Mouse (Mus musculus) midbrain, embryonic 12.5 days (tissue): ENCODE results near the gene Mettl5. TPM values are rescaled to one million over a fixed set of nuclear protein-coding genes. Genes with fewer than 3 reads are reported as not detected.

ENCODE experiments used
- ATAC-seq: fragments of 200-750 bp; cut with Nextera tagmentation; 2 replicates; pipeline ENCODE4 v1.8.0; 2017; ENCODE audit warnings: low read depth, moderate TSS enrichment, moderate library complexity; ENCODE audit not compliant: low FRiP score
- H3K27ac ChIP-seq: fragments of 300-500 bp; sonication (generic); replicated peaks from 2 replicates; pipeline ENCODE4 v1.5.1; 2016; ENCODE audit warnings: mild to moderate bottlenecking
- H3K27me3 ChIP-seq: fragments of 300-500 bp; sonication (generic); 2 replicates; pipeline ENCODE4 v1.6.1; 2016; ENCODE audit warnings: mild to moderate bottlenecking
- H3K36me3 ChIP-seq: fragments of 300-500 bp; sonication (generic); 2 replicates; pipeline ENCODE4 v1.6.1; 2016
- H3K4me1 ChIP-seq: fragments of 300-500 bp; sonication (generic); 2 replicates; pipeline ENCODE4 v1.6.1; 2016
- H3K4me2 ChIP-seq: fragments of 300-500 bp; sonication (generic); replicated peaks from 2 replicates; pipeline ENCODE4 v1.6.1; 2016; ENCODE audit warnings: mild to moderate bottlenecking, moderate library complexity
- H3K4me3 ChIP-seq: fragments of 300-500 bp; sonication (generic); 2 replicates; pipeline ENCODE4 v1.5.1; 2016; ENCODE audit warnings: mild to moderate bottlenecking
- H3K9ac ChIP-seq: fragments of 300-500 bp; sonication (generic); replicated peaks from 2 replicates; pipeline ENCODE4 v1.6.1; 2016; ENCODE audit warnings: mild to moderate bottlenecking, moderate library complexity
- H3K9me3 ChIP-seq: fragments of 300-500 bp; sonication (generic); 2 replicates; pipeline ENCODE4 v1.6.1; 2016; ENCODE audit warnings: mild to moderate bottlenecking
- WGBS: fragments of 180-500 bp; shearing (Covaris S2); methylation state at CpG from one replicate; pipeline ENCODE4 v1.1.7; 2016; 5-methylcytosine and 5-hydroxymethylcytosine counted together
- polyA plus RNA-seq: library from polyadenylated mRNA; unstranded; fragments of >200 nt; fragmentation: Nextera tagmentation; extraction: Ambion mirVana; gene quantifications from 2 replicates; pipeline ENCODE4 v1.2.1, GENCODE M21; 2016

The Mettl5 gene
- polyA plus RNA-seq, 1 experiment from 2014 or later, result 39.7 TPM

GRCm38 (mm10) chr2:69893145-69893544 lies 7.7 kb upstream of the Mettl5 start:
- Histone ChIP-seq H3K9me3 (no peaks in the 10 kb centered on the region), H3K27ac (no peak overlapping the region), H3K4me3 (no peak overlapping the region), H3K4me1 (peaks cover 2% of the 10 kb centered on the region; the same call in 1 of the 2 replicates), H3K4me2 (no peak overlapping the region), H3K36me3 (no peaks in the 10 kb centered on the region), H3K9ac (no peak overlapping the region), H3K27me3 (no peaks in the 10 kb centered on the region)
- 84% methylated on average over 1 of the region's 1 CpGs for WGBS
- ATAC-seq, result no peak

DNA sequence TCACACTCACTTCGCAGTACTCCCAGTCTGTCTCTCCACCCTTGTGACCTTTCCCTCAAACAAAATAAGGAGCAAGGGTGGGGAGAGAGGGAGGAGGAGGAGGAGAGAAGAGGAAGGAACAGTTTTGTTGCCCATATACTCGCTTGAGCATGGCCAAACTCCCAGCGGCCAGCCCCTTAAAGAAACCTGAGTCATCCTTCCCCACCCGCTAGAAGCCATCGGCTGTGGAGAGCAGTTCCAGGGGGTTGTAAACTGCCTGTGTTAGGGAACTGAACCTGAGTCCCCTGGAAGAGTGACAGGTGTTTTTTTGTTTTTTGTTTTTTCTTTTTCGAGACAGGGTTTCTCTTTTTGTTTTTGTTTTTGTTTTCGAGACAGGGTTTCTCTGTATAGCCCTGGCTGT lies 5.4 kb upstream of the Mettl5 start:
- Histone ChIP-seq H3K4me2 (no peak overlapping the region), H3K36me3 (no peaks in the 10 kb centered on the region), H3K4me3 (no peak overlapping the region), H3K9me3 (no peaks in the 10 kb centered on the region), H3K27ac (no peak overlapping the region), H3K27me3 (no peaks in the 10 kb centered on the region), H3K9ac (no peak overlapping the region), H3K4me1 (peaks cover 2% of the 10 kb centered on the region; the same call in 1 of the 2 replicates)
- WGBS, result 77% methylated on average over 7 of the region's 7 CpGs
- ATAC-seq, result no peak

GRCm38 (mm10) chr2:69888957-69889356 lies 3.5 kb upstream of the Mettl5 start:
- no peak overlapping the region for H3K27ac ChIP-seq
- 88% methylated on average over 2 of the region's 2 CpGs for WGBS
- no peaks in the 10 kb centered on the region for H3K27me3 ChIP-seq
- no peaks in the 10 kb centered on the region for H3K36me3 ChIP-seq
- no peak overlapping the region for H3K9ac ChIP-seq
- H3K4me3 ChIP-seq, result no peak overlapping the region
- no peak overlapping the region for H3K4me2 ChIP-seq
- no peak for ATAC-seq
- no peaks in the 10 kb centered on the region for H3K9me3 ChIP-seq
- H3K4me1 ChIP-seq, result peaks cover 12% of the 10 kb centered on the region

DNA sequence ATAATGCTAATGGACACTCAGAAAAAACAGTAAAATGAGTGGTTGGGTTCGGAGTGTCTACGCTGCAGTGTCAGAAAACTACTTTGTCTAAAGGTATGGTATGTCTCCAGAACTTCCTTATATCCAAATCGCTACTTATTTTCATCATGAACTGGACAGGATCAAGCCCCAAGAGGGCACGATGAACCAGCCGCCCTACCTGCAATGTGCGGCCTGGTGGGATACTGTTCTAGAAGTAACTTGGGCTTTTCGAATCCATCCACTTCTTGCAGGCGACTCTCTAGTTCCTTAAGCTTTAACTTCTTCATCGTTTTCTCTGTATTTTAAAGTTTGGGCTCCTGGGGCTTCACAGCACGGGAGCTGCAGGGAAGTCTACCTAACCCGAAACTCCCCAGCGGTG lies 365 bp downstream of the Mettl5 start:
- Histone ChIP-seq H3K27ac (no peak overlapping the region), H3K27me3 (no peaks in the 10 kb centered on the region), H3K9me3 (no peaks in the 10 kb centered on the region), H3K9ac (peak overlapping the region; percentile 79), H3K4me3 (peak overlapping the region; percentile 63), H3K36me3 (no peaks in the 10 kb centered on the region), H3K4me1 (peaks cover 12% of the 10 kb centered on the region), H3K4me2 (peak overlapping the region; percentile 70)
- WGBS, result 8% methylated on average over 12 of the region's 12 CpGs
- no peak for ATAC-seq

- Histone ChIP-seq H3K36me3 (no peaks in the 10 kb centered on the region), H3K9ac (peak overlapping the region; percentile 79; the same call in 1 of the 2 replicates), H3K27me3 (no peaks in the 10 kb centered on the region), H3K4me1 (peaks cover 12% of the 10 kb centered on the region), H3K4me2 (peak overlapping the region; percentile 70), H3K9me3 (no peaks in the 10 kb centered on the region), H3K27ac (no peak overlapping the region), H3K4me3 (peak overlapping the region; percentile 63)
- 65% methylated on average over 6 of the region's 6 CpGs for WGBS
- ATAC-seq, result no peak
Measured at GRCm38 (mm10) chr2:69884581-69884980, 834 bp downstream of the Mettl5 start.

- no peak overlapping the region for H3K27ac ChIP-seq
- no peaks in the 10 kb centered on the region for H3K9me3 ChIP-seq
- H3K4me2 ChIP-seq, result peak overlapping the region; percentile 70; the same call in 1 of the 2 replicates
- ATAC-seq, result no peak
- H3K36me3 ChIP-seq, result no peaks in the 10 kb centered on the region
- no peaks in the 10 kb centered on the region for H3K27me3 ChIP-seq
- 73% methylated on average over 2 of the region's 2 CpGs for WGBS
- peaks cover 12% of the 10 kb centered on the region for H3K4me1 ChIP-seq
- no peak overlapping the region for H3K9ac ChIP-seq
- no peak overlapping the region for H3K4me3 ChIP-seq
Measured at GRCm38 (mm10) chr2:69883990-69884391, 1.4 kb downstream of the Mettl5 start.

- no peaks in the 10 kb centered on the region for H3K27me3 ChIP-seq
- peaks cover 24% of the 10 kb centered on the region for H3K4me1 ChIP-seq
- H3K9me3 ChIP-seq, result no peaks in the 10 kb centered on the region
- 0 out of 2 replicates have a peak, but pooled peaks have one; percentile 13 for ATAC-seq
- peak overlapping the region; percentile 86 for H3K27ac ChIP-seq
- peak overlapping the region; percentile 99 for H3K9ac ChIP-seq
- 3% methylated on average over 13 of the region's 13 CpGs for WGBS
- peaks cover 24% of the 10 kb centered on the region for H3K36me3 ChIP-seq
- peak overlapping the region; percentile 93 for H3K4me3 ChIP-seq
- peak overlapping the region; percentile 74 for H3K4me2 ChIP-seq
Measured at GRCm38 (mm10) chr2:69862117-69862657, 23.2 kb downstream of the Mettl5 start.

GRCm38 (mm10) chr2:69861485-69862091 lies 23.8 kb downstream of the Mettl5 start, which contains the start of gene Ssb:
TSS of gene Ssb (plus strand) at chr2:69861562.
- Histone ChIP-seq H3K27me3 (no peaks in the 10 kb centered on the region), H3K4me2 (peak within 1 kb of the TSS; percentile 74), H3K4me3 (peak within 1 kb of the TSS; percentile 93), H3K9ac (peak within 1 kb of the TSS; percentile 99), H3K9me3 (no peaks in the 10 kb centered on the region), H3K27ac (peak within 1 kb of the TSS; percentile 86), H3K36me3 (peaks cover 19% of the 10 kb centered on the region), H3K4me1 (peaks cover 24% of the 10 kb centered on the region)
- ATAC-seq, result peak; percentile 96
- 0% methylated on average over 61 of the region's 66 CpGs for WGBS

- H3K9ac ChIP-seq, result peak overlapping the region; percentile 99
Measured at GRCm38 (mm10) chr2:69860972-69861452, 24.4 kb downstream of the Mettl5 start.

GRCm38 (mm10) chr2:69857882-69858281 lies 27.5 kb downstream of the Mettl5 start:
- Histone ChIP-seq H3K4me2 (no peak overlapping the region), H3K27me3 (no peaks in the 10 kb centered on the region), H3K4me1 (peaks cover 12% of the 10 kb centered on the region), H3K9me3 (no peaks in the 10 kb centered on the region), H3K36me3 (no peaks in the 10 kb centered on the region), H3K27ac (no peak overlapping the region), H3K9ac (no peak overlapping the region), H3K4me3 (no peak overlapping the region)
- ATAC-seq, result no peak
- 86% methylated on average over 1 of the region's 1 CpGs for WGBS

More at GRCm38 (mm10) chr2:69860972-69861452, 24.4 kb downstream of the Mettl5 start:
- peak; percentile 75 for ATAC-seq
- Histone ChIP-seq H3K9me3 (no peaks in the 10 kb centered on the region), H3K4me2 (peak overlapping the region; percentile 74), H3K4me3 (peak overlapping the region; percentile 93), H3K27me3 (no peaks in the 10 kb centered on the region), H3K4me1 (peaks cover 24% of the 10 kb centered on the region), H3K27ac (peak overlapping the region; percentile 86), H3K36me3 (peaks cover 14% of the 10 kb centered on the region; the same call in 1 of the 2 replicates)
- WGBS, result 13% methylated on average over 12 of the region's 13 CpGs

- no peak overlapping the region for H3K9ac ChIP-seq
- 69% methylated on average over 8 of the region's 8 CpGs for WGBS
- no peak for ATAC-seq
- no peak overlapping the region for H3K27ac ChIP-seq
- no peak overlapping the region for H3K4me2 ChIP-seq
- H3K4me1 ChIP-seq, result 0 out of 2 replicates have a peak, but pooled peaks cover 5% of the 10 kb centered on the region
- no peaks in the 10 kb centered on the region for H3K27me3 ChIP-seq
- no peaks in the 10 kb centered on the region for H3K36me3 ChIP-seq
- H3K9me3 ChIP-seq, result no peaks in the 10 kb centered on the region
- H3K4me3 ChIP-seq, result no peak overlapping the region
Measured at GRCm38 (mm10) chr2:69856392-69856791, 29.0 kb downstream of the Mettl5 start.

DNA sequence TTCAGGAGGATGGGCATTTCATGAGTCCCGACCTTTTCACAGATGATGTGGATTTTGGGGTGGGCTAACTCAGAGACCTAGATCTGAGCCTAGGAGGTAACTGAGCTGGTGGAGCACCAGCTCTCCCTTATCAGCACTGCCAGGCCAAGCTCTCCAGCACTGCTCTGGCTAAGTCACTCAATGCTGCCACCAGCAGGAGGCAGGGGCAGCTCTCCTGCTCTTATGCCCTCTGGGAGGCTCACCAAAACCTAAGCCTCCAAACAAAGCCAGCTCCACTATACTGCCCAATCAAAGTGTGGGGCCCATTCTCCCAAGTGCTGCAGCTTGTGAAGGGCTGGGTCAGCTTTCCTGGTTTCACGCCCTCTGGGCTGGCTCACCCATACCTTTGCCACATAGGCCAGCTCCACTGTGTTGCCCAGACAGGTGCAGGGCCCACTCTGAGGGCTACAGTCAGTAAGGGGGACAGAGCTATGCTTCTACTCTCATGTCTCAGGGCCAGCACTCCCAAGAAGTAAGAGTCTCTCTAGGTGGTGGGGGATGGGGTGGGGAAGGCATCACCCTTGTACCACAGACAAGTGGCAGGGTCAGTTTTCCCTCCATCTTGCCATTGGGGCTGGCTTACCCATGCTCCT lies 33.9 kb downstream of the Mettl5 start:
- ATAC-seq, result no peak
- Histone ChIP-seq H3K9me3 (no peaks in the 10 kb centered on the region), H3K4me3 (no peak overlapping the region), H3K9ac (no peak overlapping the region), H3K27ac (no peak overlapping the region), H3K4me1 (no peaks in the 10 kb centered on the region), H3K27me3 (no peaks in the 10 kb centered on the region), H3K36me3 (no peaks in the 10 kb centered on the region), H3K4me2 (no peak overlapping the region)
- 55% methylated on average over 2 of the region's 2 CpGs for WGBS
